Mouse (Mus musculus): ENCODE data around the gene Sbk3.

Sbk3 gene

DNA sequence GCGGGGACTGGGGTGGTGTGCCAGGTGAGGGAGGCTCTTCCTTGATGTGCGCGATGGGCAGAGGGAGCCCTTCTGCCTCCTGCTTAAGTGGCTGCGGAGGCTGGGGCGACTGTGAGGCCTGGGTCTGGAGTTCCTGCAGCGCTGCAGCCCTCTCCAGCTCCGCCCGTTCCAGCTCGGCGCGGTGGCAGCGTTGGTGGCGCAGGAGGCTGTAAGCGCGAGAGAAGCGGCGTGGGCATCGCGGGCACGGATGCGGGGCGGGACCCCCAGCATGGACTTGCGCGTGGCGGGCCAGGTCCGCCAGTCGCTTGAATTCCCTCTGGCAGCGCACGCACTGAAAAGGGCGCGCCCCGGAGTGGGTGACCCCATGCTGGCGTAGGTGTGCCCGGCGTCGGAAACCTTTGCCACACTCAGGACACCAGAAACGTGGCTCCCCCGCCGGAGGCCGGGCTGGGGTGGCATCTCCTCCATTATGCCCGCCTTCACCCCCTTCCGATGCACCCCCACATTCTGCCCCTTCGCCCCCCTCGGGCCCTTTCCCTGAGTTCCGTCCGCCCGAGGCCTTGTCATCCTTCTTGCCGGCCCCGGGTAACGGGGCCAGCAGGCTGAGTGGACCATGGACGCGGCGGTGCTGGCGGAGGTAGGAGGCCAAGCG, 22.5 kb upstream of the Sbk3 start:
- no peak for DNase-seq (ENCODE audit: low spot score)

DNA sequence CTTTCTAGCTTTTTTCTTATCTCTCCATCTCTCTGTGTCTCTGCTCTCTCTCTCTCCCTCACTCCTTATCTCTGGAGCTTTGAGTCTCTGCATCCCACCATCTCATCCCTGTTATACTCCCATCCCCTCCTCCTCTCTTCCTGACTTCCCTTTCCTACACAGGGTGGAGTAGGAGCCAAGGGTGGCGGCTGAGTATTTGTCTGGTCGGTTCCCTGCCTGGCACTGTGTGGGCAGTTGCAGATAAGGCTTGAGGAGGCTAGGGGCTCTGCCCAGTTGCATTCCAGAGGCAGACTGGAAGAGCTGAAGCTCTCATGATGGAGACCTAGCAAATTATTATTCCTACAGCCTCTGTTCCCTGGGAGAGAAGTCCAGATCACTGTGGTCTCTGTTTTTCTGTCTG, 17.3 kb upstream of the Sbk3 start:
- no peak for DNase-seq (ENCODE audit: low spot score)

DNA sequence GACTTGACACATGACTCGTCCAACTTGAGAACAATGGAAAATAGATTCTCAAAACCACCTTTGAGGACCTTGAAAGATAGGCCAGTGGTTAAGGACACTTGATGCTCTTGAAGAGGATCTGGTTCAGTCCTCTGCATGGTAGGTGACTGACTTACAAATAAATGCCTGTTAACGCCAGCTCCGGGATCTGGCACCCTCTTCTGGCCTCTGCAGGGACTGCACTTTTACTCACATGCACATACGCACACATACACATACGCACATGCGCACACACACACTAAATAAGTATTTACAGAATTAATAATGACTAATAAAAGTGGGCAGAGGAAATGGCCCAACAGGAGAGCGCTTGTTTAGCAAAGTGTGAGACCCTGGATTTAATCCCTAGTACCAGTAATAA, 5.9 kb upstream of the Sbk3 start:
- DNase-seq (ENCODE audit: low spot score) = no peak

DNA sequence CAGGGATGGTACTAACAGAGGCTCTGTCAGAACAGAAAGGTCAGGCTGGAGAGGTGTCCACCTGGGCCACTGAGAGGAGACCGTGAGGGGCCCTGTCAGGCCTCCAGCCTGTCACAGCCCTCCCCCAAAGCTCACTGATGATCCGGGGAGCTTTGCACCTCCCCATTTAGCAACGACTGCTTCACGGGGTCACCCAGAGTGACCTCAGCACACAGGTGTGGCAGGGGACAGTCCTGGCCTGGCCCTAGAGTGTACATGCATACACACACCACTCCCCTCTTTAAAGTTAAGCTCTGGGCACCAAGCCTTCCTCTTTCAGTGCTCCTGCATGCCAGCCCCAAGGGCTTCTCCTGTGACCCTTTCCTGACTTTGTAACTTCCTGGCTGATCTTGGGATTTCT, 4.5 kb upstream of the Sbk3 start:
- DNase-seq (ENCODE audit: low spot score) = no peak

DNA sequence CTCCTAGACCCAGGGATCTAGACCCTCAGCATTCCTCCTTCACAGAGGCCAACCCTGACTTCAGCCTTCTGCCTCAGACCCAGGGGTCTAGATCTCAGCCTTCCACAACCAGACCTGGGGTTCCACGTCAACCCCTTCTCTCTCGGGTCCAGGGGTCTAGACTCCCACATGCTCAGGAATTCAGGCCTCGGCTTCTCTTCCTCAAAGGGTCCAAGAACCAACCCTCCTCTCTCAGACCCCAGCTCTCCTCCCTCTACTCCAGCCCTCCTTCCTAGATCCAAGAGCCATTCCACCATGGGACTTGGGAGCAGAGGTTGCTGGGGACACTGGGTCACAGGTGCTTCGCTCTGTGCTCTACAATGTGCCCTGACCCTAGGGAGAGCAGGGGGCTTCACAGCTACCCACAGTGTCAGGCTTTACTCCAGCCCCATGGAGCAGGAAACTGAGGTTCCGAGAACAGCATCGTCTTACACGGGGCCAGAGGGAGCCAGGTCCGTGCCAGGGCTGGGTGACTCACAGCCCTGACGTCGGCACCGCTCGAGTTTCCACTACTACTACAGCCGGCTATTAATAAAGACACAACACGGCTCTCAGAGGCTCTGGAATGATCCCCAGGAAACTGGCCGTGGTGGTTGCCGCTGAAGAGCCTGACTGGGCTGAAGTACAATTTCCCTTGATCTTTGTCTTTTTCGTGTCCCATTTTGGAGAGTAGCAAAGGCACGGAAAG, 1.5 kb upstream of the Sbk3 start:
- no peak for DNase-seq (ENCODE audit: low spot score)

DNA sequence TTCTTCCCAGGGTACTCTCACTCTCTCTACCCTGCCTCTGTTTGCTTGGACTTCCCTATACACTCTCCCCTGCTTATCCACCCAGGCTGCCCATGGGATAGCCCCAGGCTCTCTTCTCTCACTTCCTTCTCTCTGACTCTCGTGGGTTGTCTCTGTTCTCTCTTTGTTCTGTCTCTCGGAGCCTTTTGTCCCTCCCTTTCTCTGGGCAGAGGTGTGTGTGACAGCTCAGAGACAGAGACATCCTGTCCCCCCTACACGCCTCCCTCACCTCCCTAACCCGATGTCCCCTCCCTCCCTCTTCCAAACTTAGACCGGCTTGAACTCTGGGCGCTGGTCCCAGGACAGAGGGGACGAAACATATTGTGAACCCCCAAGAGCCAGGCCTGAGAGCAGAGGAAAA, 742 bp upstream of the Sbk3 start:
- no peak for DNase-seq (ENCODE audit: low spot score)

DNA sequence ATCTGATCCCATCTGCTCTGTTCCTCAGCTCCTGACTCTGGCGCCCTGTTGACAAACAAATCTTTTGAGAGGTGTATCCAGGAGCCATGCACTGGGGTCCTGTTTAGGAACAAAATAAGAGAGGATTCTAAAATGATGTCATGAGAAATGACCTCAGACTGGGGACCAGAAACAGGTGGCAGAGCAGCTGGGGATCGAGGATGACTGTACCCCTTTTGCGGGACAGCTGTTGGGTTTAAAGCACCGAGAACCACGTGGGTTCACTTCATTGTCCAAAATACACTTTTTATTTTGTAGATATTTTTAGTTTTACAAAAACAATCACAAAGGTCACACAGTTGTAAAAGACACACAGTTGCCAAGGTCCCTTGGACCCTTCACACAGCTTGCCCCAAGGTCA, 6.0 kb downstream of the Sbk3 start:
- DNase-seq (ENCODE audit: low spot score) = no peak

DNA sequence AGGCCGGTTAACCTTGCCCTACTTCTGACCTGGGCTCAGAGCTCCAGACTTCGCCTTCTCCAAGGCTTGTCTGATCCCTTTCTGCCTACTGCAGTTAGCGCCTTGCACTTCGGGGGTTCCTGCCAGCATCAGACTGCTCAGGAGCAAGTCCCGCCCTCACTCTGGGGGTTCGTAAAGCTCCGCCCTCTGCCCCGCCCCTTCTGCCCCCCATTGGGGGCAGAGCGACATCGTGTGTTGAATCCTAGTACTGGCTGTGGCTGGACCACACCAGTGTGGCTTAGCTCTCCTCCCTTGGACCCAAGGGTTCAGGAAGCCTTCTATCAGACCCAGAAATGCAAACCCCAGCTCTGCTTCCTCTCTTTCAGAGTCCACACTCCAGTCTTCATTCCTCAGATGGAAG, 6.7 kb downstream of the Sbk3 start, which contains the start of gene Sbk2:
Gene Sbk2, minus strand, starts transcription at position 135 of the 400 bp plus-strand sequence.
- DNase-seq (ENCODE audit: low spot score) = peak; percentile 83

DNA sequence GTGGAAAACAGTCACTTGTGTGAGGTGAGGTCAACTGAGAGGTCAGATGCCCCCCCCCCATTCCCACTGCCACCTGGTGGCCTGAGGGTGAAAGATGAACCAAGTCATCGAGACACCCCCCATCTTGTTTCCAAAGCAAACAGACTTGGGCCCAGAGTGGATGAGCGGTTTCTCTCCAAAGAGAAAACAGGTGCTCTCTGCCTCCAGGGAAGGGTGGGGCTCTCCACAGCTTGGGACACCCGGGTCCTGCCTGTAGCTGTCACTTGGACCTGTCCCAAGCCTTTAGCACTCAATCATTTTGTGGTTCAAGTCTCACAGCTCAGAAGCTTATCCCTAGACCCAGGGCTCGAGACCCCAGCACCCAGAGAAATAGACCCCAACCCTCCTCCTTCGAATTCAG, 7.4 kb downstream of the Sbk3 start:
- no peak for DNase-seq (ENCODE audit: low spot score)

DNA sequence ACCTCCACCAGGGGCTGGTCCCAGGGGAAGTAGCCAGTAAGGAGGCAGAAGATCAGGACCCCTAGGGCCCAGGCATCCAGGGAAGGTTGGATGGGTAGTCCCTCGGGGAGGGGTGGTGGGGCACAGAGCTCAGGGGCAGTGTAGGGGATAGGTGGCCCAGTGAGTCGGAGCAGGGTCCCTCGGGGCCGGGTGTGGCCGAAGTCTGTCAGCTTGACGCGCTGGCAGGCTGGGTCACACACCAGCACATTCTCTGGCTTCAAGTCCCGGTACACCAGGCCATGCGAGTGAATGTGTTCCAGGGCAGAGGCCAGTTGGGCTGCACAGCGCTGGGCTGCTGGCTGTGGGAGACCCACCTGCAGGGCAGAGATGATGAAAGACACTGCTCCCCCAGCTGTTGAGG, 13.6 kb downstream of the Sbk3 start:
- no peak for DNase-seq (ENCODE audit: low spot score)

DNA sequence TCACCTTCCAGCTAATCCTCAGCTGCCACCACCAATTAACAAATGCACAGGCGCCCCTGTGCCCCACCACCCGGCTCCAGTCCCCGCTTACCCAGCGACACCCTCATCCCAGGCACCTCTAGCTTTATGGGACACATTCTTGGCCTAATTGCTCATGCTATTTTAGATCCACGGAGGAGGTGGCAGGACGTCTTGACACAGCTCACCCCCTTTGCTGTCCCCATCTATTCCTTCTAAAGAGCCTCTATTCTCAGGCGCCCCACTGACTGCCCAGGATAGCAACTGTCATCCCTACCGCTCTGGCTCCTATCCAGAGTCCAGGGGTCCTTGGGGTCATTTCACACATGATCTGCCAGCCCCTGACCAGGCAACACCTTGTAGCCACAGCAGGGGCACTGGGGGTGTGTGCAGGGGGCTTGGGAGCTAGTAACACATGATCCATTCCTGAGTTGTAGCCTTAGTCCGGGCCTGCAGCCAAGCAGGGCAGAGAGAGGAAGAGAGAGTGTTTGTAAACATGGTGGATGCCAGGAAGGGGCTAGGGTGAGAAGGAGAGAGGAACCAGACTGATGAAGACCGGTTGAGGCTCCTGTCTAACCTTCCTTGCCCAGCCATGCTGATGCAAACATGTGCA, 17.0 kb downstream of the Sbk3 start:
- no peak for DNase-seq (ENCODE audit: low spot score)

DNA sequence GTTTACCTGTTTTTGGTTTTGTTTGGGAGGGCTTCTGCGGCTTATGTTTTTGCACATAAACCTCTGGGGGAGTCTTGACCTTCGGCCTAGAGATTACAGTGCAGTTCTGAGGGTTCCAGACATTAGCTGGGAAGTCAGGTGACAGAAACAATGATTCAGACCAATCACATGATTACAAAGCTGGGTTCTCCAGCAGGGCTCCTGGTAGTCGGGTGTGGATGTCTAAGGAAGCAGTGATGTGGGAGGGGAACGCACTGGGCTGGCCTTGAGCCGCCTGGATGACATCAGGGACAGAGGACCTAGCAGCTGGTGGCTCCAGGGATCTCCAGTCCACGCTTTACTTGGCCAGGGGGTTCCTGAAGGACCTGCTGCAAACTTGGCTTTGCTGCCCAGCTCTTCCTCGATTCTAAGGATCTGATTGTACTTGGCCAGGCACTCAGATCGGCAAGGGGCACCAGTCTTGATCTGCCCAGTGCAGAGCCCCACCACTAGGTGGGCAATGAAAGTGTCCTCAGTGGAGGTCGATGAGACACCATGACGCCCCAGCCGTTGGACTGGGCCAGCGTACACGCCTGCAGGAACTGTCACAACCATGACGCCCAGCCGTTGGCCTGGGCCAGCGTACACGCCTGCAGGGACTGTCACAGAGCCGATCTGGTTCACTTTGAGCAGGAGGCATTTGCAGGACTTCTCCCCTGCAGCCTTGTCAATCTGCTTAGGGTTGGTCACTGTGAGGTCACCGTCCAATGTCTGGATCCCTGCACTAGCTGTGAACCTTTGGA, 20.2 kb downstream of the Sbk3 start:
- no peak for DNase-seq (ENCODE audit: low spot score)

DNA sequence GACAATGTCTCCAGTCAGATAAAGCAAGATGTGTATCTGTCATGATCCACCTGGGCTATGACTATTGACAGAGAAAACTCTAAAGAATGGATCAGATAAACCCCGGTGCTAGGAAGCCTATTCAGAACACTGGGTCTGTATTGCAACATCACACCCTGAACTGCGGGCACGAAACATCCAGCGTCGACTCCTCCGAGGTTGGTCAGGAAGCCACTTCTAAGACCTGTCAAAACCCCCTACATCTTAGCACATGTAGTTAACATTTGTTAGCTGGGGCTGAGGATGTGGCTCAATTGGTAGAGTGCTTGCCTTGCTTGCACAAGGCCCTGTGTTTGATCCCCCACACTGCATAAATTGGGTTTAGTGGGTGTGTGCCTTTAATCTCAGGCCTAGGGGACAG, 22.6 kb downstream of the Sbk3 start:
- DNase-seq (ENCODE audit: low spot score) = no peak

DNA sequence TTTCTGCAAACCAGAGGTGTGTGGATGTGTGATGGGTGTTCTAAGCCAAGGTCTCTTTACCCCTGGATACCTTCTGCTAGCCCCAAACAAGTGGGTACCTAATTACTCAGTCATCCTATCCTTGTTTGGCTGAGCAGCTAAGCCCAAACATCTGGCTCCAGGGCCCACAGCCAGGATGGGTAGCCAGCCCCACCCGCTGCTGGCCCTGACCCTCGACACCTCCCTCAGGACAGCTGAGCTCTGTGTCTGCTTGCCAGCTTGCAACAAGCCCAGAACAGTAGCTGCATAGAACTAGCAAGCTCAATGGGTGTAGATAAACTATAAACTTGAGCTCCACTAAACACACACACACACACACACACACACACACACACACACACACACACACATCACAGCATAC, 23.1 kb downstream of the Sbk3 start:
- no peak for DNase-seq (ENCODE audit: low spot score)

DNA sequence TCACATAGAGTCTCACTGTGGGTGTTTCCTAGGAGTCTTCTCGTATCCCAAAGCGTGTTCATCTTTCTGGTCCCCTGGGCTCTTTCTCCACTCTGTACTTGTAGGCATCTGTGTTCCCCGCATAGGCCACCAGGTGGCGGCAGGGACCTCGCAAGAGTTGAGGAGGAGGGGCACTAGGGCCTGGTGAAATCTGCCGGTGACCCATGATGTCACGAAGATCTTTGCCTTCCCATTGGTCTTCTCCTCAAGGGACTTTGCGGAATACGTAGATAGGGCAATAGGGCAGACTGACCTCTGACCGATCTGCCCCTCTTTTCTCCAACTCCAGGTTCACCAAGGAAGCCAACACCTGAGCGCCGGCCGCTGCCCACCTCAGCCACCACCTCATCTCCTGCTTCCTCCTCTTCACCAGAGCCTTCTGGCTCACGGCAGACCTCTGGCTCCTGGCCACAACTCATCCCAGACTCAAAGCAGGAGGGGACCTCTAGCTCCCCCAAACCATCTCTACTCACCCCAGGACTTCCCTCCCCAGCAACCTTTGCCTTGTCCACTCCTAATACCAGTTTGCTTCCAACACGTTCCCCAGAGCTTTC, 27.6 kb downstream of the Sbk3 start:
- DNase-seq (ENCODE audit: low spot score) = peak; percentile 96

DNA sequence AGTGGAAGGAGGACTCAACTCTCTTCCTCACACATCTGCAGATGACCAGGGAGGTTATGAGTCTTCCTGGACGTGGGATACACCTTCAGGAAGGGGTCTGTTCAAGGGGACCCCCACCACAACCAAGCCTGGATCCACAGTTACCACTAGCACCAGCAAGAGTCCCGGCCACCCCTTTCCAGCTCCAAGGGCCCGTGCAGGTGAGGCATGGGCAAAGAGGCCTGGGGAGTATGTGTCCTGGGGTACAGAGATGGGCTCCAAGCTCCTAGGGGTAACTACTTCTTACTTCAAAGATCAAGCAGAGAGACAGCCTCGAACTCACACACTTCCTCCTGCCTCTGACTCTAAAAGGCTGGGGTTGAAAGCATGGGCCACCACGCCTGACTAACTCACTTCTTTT, 28.3 kb downstream of the Sbk3 start:
- no peak for DNase-seq (ENCODE audit: low spot score)

DNA sequence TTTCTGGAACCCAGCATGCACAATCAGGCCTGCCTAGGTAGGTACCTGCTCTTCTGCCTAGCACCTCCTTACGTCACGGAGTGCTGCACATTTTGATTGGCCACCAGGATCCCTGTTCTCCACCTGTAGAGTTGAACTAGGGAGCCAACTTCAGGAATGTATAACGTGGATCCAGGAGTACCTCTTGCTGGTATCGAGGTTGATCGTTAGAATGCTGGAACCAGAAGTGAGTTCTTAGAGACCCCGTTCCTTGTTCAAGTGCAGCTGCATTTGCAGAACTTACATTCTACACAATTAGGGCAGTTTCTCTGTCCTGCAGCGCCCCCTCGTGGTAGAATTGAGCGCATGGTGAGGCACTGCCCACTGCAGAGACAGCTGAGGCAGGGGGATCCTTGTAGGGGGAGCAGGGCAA, 30.9 kb downstream of the Sbk3 start:
- DNase-seq (ENCODE audit: low spot score) = peak; percentile 73

DNA sequence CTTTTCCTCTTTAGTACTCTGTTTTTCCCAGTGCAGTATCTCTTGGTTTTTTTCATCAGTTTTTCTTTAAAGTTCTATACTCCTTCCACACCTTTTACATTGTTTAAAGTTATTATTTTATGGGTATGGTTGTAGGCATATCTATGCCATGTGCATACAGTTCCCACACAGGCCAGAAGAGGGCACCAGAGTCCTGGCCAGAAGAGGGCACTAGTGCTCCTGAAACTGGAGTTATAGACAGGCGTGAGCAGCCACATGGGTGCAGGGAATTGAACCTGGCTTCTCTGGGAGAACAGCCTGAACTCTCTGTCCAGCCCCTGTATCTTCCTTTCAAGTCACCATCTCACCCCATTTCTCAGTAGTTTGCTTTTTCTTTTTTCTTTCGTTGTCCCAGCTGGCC, 32.5 kb downstream of the Sbk3 start:
- peak; percentile 67 for DNase-seq (ENCODE audit: low spot score)

DNA sequence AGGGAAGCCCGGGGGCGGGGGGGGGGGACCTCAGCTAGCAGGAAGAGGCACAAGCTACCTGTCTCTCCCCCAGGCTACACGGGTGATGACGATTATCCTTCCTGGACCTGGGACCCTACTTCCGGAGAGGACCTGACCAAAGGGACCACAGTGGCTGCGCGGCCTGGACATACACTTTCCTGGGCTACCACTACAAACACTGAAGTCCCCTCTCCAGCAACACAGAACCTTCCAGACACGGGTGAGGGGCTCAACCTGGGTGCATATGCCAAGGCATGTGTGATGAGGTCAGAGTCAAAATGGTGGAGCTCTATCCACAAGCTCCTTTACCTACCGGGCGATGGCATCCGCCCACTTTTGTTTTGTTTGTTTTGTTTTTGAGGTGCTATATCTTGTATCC, 33.6 kb downstream of the Sbk3 start:
- DNase-seq (ENCODE audit: low spot score) = no peak

DNA sequence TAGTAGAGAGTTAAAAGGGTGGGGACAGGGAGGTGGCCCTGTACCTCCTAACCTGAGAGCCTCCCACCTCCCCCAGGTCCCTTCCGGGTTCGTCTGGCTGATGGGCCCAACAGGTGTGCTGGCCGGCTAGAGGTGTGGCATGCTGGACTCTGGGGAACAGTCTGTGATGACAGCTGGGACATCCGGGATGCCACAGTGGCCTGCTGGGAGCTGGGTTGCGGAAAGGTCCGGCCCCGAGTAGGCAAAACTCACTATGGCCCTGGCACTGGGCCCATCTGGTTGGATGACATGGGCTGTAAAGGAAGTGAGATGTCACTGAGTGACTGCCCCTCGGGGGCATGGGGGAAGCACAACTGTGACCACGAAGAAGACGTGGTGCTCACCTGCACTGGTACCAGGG, 34.1 kb downstream of the Sbk3 start:
- no peak for DNase-seq (ENCODE audit: low spot score)

DNA sequence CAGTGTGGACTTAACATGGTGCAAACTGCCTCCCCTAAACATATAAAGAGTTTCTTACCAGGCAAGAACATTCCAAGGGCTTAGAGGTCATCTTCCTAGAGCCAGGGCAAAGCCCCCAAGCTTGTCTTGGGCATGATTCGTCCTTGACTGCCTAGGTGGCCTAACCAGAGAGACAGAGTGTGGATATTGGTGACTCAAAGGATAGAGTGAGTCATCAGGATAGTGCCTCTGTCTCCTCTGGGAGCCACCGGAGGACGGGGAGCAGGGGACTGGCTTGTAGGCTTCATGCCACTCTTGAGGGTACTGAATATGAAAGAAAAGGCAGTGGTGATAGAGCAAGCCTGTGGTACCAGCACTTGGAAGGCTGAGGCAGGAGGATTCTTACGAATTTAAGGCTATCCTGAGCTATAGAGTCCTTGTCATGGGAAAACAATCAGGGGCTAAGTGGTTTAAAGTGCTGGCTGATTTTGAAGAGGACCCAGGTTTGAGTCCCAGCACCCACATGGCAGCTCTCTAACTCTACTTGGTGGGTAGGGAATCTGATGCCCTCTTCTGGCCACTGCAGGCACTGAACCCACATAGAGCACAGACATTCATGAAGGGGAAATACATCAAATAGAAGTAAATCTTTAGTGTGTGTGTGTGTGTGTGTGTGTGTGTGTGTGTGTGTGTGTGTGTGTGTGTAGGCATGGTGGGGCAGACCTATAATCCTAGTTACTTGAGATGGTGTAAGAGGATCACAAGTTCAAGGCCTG, 36.6 kb downstream of the Sbk3 start:
- DNase-seq (ENCODE audit: low spot score) = no peak

DNA sequence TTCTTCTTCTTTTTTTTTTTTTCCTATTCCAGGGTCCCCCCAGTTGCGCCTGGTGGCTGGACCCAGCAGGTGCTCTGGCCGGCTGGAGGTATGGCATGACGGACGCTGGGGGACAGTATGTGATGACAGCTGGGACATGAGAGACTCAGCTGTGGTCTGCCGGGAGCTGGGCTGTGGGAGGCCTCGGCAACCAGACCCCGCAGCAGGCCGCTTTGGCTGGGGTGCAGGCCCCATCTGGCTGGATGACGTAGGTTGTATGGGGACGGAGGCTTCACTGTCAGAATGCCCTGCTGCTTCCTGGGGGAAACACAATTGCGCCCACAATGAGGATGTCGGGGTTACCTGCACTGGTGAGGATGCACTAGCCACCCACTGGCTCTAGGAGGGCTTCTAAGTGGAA, 37.9 kb downstream of the Sbk3 start:
- no peak for DNase-seq (ENCODE audit: low spot score)
